Mouse (Mus musculus): ENCODE measurements around the gene Frmpd4.

The Frmpd4 gene

GRCm38 (mm10) chrX:168123589-168123965 is 453.5 kb downstream of the Frmpd4 start:
- DNase-seq = no peak

GRCm38 (mm10) chrX:168122806-168123588 is 454.0 kb downstream of the Frmpd4 start:
- DNase-seq = peak; percentile 15

GRCm38 (mm10) chrX:168041589-168041988 is 535.4 kb downstream of the Frmpd4 start:
- no peak for DNase-seq

- DNase-seq = no peak
Measured at GRCm38 (mm10) chrX:168020574-168021145, 556.4 kb downstream of the Frmpd4 start.

GRCm38 (mm10) chrX:168017792-168018191 is 559.2 kb downstream of the Frmpd4 start:
- DNase-seq = no peak

- DNase-seq = no peak
Measured at GRCm38 (mm10) chrX:167984835-167985234, 592.2 kb downstream of the Frmpd4 start.

- DNase-seq = no peak
Measured at GRCm38 (mm10) chrX:167951207-167951606, 625.8 kb downstream of the Frmpd4 start.

- no peak for DNase-seq
Measured at GRCm38 (mm10) chrX:167909483-167909882, 667.5 kb downstream of the Frmpd4 start.

- no peak for DNase-seq
Measured at GRCm38 (mm10) chrX:167901046-167901445, 676.0 kb downstream of the Frmpd4 start.

GRCm38 (mm10) chrX:167854821-167855220 is 722.2 kb downstream of the Frmpd4 start:
- no peak for DNase-seq

- DNase-seq = no peak
Measured at GRCm38 (mm10) chrX:167832543-167832942, 744.5 kb downstream of the Frmpd4 start.

- DNase-seq = no peak
Measured at GRCm38 (mm10) chrX:167828456-167828855, 748.6 kb downstream of the Frmpd4 start.

GRCm38 (mm10) chrX:167817363-167817762 is 759.7 kb downstream of the Frmpd4 start:
- no peak for DNase-seq

GRCm38 (mm10) chrX:167810120-167810519 is 766.9 kb downstream of the Frmpd4 start:
- no peak for DNase-seq

- DNase-seq = no peak
Measured at GRCm38 (mm10) chrX:167808572-167808971, 768.5 kb downstream of the Frmpd4 start.

GRCm38 (mm10) chrX:167788737-167789136 is 788.3 kb downstream of the Frmpd4 start:
- DNase-seq = no peak

GRCm38 (mm10) chrX:167783526-167783925 is 793.5 kb downstream of the Frmpd4 start:
- no peak for DNase-seq

- DNase-seq = peak; percentile 26
Measured at GRCm38 (mm10) chrX:167719564-167719981, 857.5 kb downstream of the Frmpd4 start.

GRCm38 (mm10) chrX:167719092-167719491 is 857.9 kb downstream of the Frmpd4 start:
- DNase-seq = no peak

- no peak for DNase-seq
Measured at GRCm38 (mm10) chrX:167654806-167655495, 922.1 kb downstream of the Frmpd4 start.

GRCm38 (mm10) chrX:167654249-167654648 is 922.8 kb downstream of the Frmpd4 start:
- DNase-seq = no peak

- no peak for DNase-seq
Measured at GRCm38 (mm10) chrX:167597639-167598217, 979.3 kb downstream of the Frmpd4 start.

- no peak for DNase-seq
Measured at GRCm38 (mm10) chrX:167552827-167553226, 1024.2 kb downstream of the Frmpd4 start.

GRCm38 (mm10) chrX:167523151-167523550 is 1053.9 kb downstream of the Frmpd4 start:
- DNase-seq = no peak
